Mouse (Mus musculus) lung, embryonic 15.5 days (tissue): ENCODE data around the gene Mcrip1. TPM values are rescaled to one million over a fixed set of nuclear protein-coding genes. Genes with fewer than 3 reads are reported as not detected.
A peak's percentile ranks its signal among the peaks of the same experiment; 100 is the strongest.

Source experiments
- ATAC-seq: fragments of 200-750 bp; cut with Nextera tagmentation; 2 replicates; pipeline ENCODE4 v1.8.0; 2017; ENCODE audit warnings: moderate number of reproducible peaks, borderline replicate concordance; ENCODE audit not compliant: low FRiP score, low TSS enrichment; ENCODE audit errors: extremely low read depth
- H3K27ac ChIP-seq: fragments of 300-500 bp; sonication (generic); 2 replicates; pipeline ENCODE4 v1.5.1; 2015; ENCODE audit warnings: moderate library complexity, mild to moderate bottlenecking, inconsistent platforms
- H3K27me3 ChIP-seq: fragments of 300-500 bp; sonication (generic); 2 replicates; pipeline ENCODE4 v1.6.1; 2015; ENCODE audit warnings: inconsistent platforms
- H3K36me3 ChIP-seq: fragments of 300-500 bp; sonication (generic); 2 replicates; pipeline ENCODE4 v1.6.1; 2015; ENCODE audit warnings: inconsistent platforms
- H3K4me1 ChIP-seq: fragments of 300-500 bp; sonication (generic); 2 replicates; pipeline ENCODE4 v1.6.1; 2015; ENCODE audit warnings: inconsistent platforms
- H3K4me2 ChIP-seq: fragments of 300-500 bp; sonication (generic); 2 replicates; pipeline ENCODE4 v1.6.1; 2015; ENCODE audit warnings: inconsistent platforms, mild to moderate bottlenecking, moderate library complexity
- H3K4me3 ChIP-seq: fragments of 300-500 bp; sonication (generic); 2 replicates; pipeline ENCODE4 v1.5.1; 2015; ENCODE audit warnings: mild to moderate bottlenecking, inconsistent platforms
- H3K9ac ChIP-seq: fragments of 300-500 bp; sonication (generic); 2 replicates; pipeline ENCODE4 v1.6.1; 2015; ENCODE audit warnings: inconsistent platforms
- H3K9me3 ChIP-seq: fragments of 300-500 bp; sonication (generic); 2 replicates; pipeline ENCODE4 v1.6.1; 2016; ENCODE audit warnings: inconsistent platforms
- WGBS: fragments of 180-500 bp; shearing (Covaris S2); methylation state at CpG from one replicate; pipeline ENCODE4 v1.1.7; 2015; 5-methylcytosine and 5-hydroxymethylcytosine counted together
- polyA plus RNA-seq: library from polyadenylated mRNA; unstranded; fragments of >200 nt; fragmentation: Nextera tagmentation; extraction: Ambion mirVana; gene quantifications from 2 replicates; pipeline ENCODE4 v1.2.1, GENCODE M21; 2015

The Mcrip1 gene
- polyA plus RNA-seq, 1 experiment from 2014 or later: 205 TPM

DNA sequence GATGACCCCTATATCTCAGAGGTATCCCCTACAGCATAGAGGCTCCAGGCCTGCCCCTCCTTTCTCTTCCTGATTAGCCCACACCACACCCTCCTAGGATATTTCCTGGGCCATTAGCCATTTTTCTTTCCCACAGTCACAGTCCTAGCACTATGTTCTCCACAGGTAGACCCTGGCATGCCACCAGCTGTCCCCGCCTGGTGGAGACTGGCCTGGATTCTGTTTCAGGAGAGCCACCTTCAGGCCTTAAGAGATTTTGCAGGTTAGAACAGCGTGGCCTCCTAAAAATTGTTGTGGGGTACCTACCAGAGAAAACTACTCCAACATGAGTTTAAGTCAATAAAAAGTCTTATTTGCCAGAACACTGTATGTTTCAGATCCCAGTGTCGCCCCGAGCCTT lies 42.6 kb downstream of the Mcrip1 start:
- no peak overlapping the region for H3K4me3 ChIP-seq
- H3K9me3 ChIP-seq: no peaks in the 10 kb centered on the region
- peak overlapping the region; percentile 95 for H3K27ac ChIP-seq
- H3K9ac ChIP-seq: no peak overlapping the region
- no peaks in the 10 kb centered on the region for H3K36me3 ChIP-seq
- WGBS: 52% methylated on average over 4 of the region's 4 CpGs
- H3K4me2 ChIP-seq: no peak overlapping the region
- ATAC-seq: peak; percentile 44; the same call in 1 of the 2 replicates
- peaks cover 8% of the 10 kb centered on the region for H3K4me1 ChIP-seq
- H3K27me3 ChIP-seq: no peaks in the 10 kb centered on the region

GRCm38 (mm10) chr11:120505661-120506060 lies 43.9 kb downstream of the Mcrip1 start:
- Histone ChIP-seq H3K9ac (no peak overlapping the region), H3K4me2 (no peak overlapping the region), H3K36me3 (no peaks in the 10 kb centered on the region), H3K27me3 (no peaks in the 10 kb centered on the region), H3K27ac (no peak overlapping the region), H3K4me1 (peaks cover 8% of the 10 kb centered on the region), H3K9me3 (no peaks in the 10 kb centered on the region), H3K4me3 (no peak overlapping the region)
- ATAC-seq: no peak
- WGBS: 71% methylated on average over 3 of the region's 3 CpGs

DNA sequence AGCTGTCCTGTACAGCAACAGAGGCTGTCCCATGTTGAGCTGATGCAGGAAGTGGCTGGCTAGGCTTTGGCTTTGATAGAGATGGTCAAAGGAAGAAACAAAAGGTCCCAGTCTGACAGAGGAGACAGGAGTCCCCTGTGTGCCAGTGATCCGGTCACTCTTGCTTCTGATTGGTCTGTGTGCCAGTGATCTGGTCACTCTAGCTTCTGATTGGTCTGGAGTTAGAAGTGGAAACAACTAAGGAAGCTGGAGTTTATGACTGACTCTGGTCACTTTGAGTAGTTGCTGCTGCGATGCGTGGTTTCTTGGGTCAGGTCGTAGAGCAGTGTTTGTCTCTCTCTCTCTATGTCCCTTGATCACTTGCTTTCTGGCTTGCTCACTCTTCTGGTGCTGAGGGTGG lies 47.8 kb downstream of the Mcrip1 start:
- WGBS: 74% methylated on average over 4 of the region's 4 CpGs

GRCm38 (mm10) chr11:120501018-120501417 lies 48.5 kb downstream of the Mcrip1 start:
- no peak overlapping the region for H3K9ac ChIP-seq
- H3K9me3 ChIP-seq: no peaks in the 10 kb centered on the region
- H3K4me3 ChIP-seq: no peak overlapping the region
- H3K4me1 ChIP-seq: peaks cover 10% of the 10 kb centered on the region; the same call in 1 of the 2 replicates
- WGBS: 50% methylated on average over 6 of the region's 6 CpGs
- no peaks in the 10 kb centered on the region for H3K27me3 ChIP-seq
- ATAC-seq: no peak
- H3K4me2 ChIP-seq: no peak overlapping the region
- peaks cover 25% of the 10 kb centered on the region for H3K36me3 ChIP-seq
- H3K27ac ChIP-seq: no peak overlapping the region

More for the DNA sequence above, 47.8 kb downstream of the Mcrip1 start:
- Histone ChIP-seq H3K4me1 (peaks cover 10% of the 10 kb centered on the region; the same call in 1 of the 2 replicates), H3K9me3 (no peaks in the 10 kb centered on the region), H3K4me3 (no peak overlapping the region), H3K27ac (no peak overlapping the region), H3K4me2 (no peak overlapping the region), H3K27me3 (no peaks in the 10 kb centered on the region), H3K9ac (no peak overlapping the region), H3K36me3 (peaks cover 18% of the 10 kb centered on the region)
- no peak for ATAC-seq

DNA sequence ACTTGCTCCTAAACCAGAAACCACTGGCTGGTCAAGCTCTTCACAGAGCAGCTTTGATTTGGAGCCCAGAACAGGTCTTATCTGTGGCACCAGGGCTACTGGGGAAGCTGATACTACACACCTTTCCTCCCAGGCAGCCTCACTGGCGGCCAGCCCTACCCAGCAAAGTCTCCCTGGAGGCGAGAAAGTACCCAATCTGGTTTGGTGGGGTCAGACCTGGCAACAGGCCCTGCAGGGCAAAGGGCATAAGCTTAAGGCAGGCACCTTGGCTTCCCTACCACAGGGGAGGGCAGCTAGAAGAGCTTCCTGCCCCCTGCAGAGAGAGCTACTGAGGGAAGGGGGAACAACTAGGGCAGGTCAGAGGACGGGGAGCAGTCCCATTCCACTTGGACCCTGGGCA lies 49.2 kb downstream of the Mcrip1 start:
- no peaks in the 10 kb centered on the region for H3K9me3 ChIP-seq
- H3K4me2 ChIP-seq: no peak overlapping the region
- peaks cover 30% of the 10 kb centered on the region for H3K36me3 ChIP-seq
- no peak overlapping the region; the same call in 1 of the 2 replicates for H3K9ac ChIP-seq
- WGBS: 11% methylated on average over 3 of the region's 3 CpGs
- H3K4me3 ChIP-seq: no peak overlapping the region
- H3K27me3 ChIP-seq: no peaks in the 10 kb centered on the region
- peaks cover 10% of the 10 kb centered on the region; the same call in 1 of the 2 replicates for H3K4me1 ChIP-seq
- ATAC-seq: 0 out of 2 replicates have a peak, but pooled peaks have one; percentile 21
- H3K27ac ChIP-seq: peak overlapping the region; percentile 47; the same call in 1 of the 2 replicates

GRCm38 (mm10) chr11:120499894-120500293 lies 49.6 kb downstream of the Mcrip1 start:
- Histone ChIP-seq H3K4me2 (no peak overlapping the region), H3K9me3 (no peaks in the 10 kb centered on the region), H3K4me1 (peaks cover 10% of the 10 kb centered on the region; the same call in 1 of the 2 replicates), H3K27ac (peak overlapping the region; percentile 47; the same call in 1 of the 2 replicates), H3K27me3 (no peaks in the 10 kb centered on the region), H3K4me3 (no peak overlapping the region), H3K9ac (no peak overlapping the region), H3K36me3 (peaks cover 34% of the 10 kb centered on the region)
- WGBS: 66% methylated on average over 6 of the region's 6 CpGs
- no peak for ATAC-seq

GRCm38 (mm10) chr11:120498891-120499290 lies 50.6 kb downstream of the Mcrip1 start:
- Histone ChIP-seq H3K4me3 (no peak overlapping the region), H3K4me1 (peaks cover 12% of the 10 kb centered on the region; the same call in 1 of the 2 replicates), H3K36me3 (peaks cover 39% of the 10 kb centered on the region), H3K27me3 (no peaks in the 10 kb centered on the region), H3K4me2 (no peak overlapping the region), H3K27ac (no peak overlapping the region), H3K9ac (no peak overlapping the region), H3K9me3 (no peaks in the 10 kb centered on the region)
- no peak for ATAC-seq
- WGBS: 82% methylated on average over 5 of the region's 5 CpGs

GRCm38 (mm10) chr11:120498226-120498625 lies 51.3 kb downstream of the Mcrip1 start:
- no peak overlapping the region for H3K9ac ChIP-seq
- peaks cover 19% of the 10 kb centered on the region for H3K4me1 ChIP-seq
- no peak for ATAC-seq
- no peak overlapping the region for H3K4me2 ChIP-seq
- WGBS: 88% methylated on average over 12 of the region's 12 CpGs
- no peak overlapping the region for H3K4me3 ChIP-seq
- no peak overlapping the region for H3K27ac ChIP-seq
- H3K27me3 ChIP-seq: no peaks in the 10 kb centered on the region
- no peaks in the 10 kb centered on the region for H3K9me3 ChIP-seq
- H3K36me3 ChIP-seq: peaks cover 39% of the 10 kb centered on the region

GRCm38 (mm10) chr11:120497436-120497835 lies 52.1 kb downstream of the Mcrip1 start:
- WGBS: 86% methylated on average over 3 of the region's 3 CpGs
- ATAC-seq: no peak

GRCm38 (mm10) chr11:120493911-120494310 lies 55.6 kb downstream of the Mcrip1 start:
- peaks cover 41% of the 10 kb centered on the region for H3K36me3 ChIP-seq
- WGBS: 74% methylated on average over 3 of the region's 3 CpGs
- H3K4me1 ChIP-seq: peaks cover 37% of the 10 kb centered on the region
- H3K27me3 ChIP-seq: no peaks in the 10 kb centered on the region
- no peaks in the 10 kb centered on the region for H3K9me3 ChIP-seq
- H3K27ac ChIP-seq: no peak overlapping the region
- peak overlapping the region; percentile 93 for H3K4me2 ChIP-seq
- H3K9ac ChIP-seq: no peak overlapping the region
- 0 out of 2 replicates have a peak overlapping the region, but pooled peaks have one; percentile 99 for H3K4me3 ChIP-seq
- ATAC-seq: no peak

More at GRCm38 (mm10) chr11:120497436-120497835, 52.1 kb downstream of the Mcrip1 start:
- Histone ChIP-seq H3K4me3 (no peak overlapping the region), H3K27ac (no peak overlapping the region), H3K9me3 (no peaks in the 10 kb centered on the region), H3K4me2 (no peak overlapping the region), H3K36me3 (peaks cover 39% of the 10 kb centered on the region), H3K4me1 (peaks cover 27% of the 10 kb centered on the region), H3K27me3 (no peaks in the 10 kb centered on the region), H3K9ac (no peak overlapping the region)

- H3K9ac ChIP-seq: peak overlapping the region; percentile 86
- H3K4me2 ChIP-seq: peak overlapping the region; percentile 93
- peak overlapping the region; percentile 99 for H3K4me3 ChIP-seq
- no peak for ATAC-seq
- H3K27me3 ChIP-seq: no peaks in the 10 kb centered on the region
- peak overlapping the region; percentile 85 for H3K27ac ChIP-seq
- H3K9me3 ChIP-seq: no peaks in the 10 kb centered on the region
- 41% methylated on average over 3 of the region's 3 CpGs for WGBS
- H3K4me1 ChIP-seq: peaks cover 37% of the 10 kb centered on the region
- peaks cover 41% of the 10 kb centered on the region for H3K36me3 ChIP-seq
Measured at GRCm38 (mm10) chr11:120493351-120493750, 56.2 kb downstream of the Mcrip1 start.
